Mouse (Mus musculus): ENCODE results near the gene Cckbr.

GRCm38 (mm10) chr7:105425424-105426043 is at the start of gene Cckbr:
- TF ChIP-seq EP300 (IDR thresholded peaks at IDR 0.05; ENCODE audit: insufficient read depth, low read depth, low read length): no peak
- no peak for TF ChIP-seq POLR2A (IDR thresholded peaks at IDR 0.05; ENCODE audit: insufficient read depth, low read depth, low read length)
- TF ChIP-seq CTCF (IDR thresholded peaks at IDR 0.05): no peak

All from heart, adult 2 months (tissue).